Mouse (Mus musculus) hindbrain, embryonic 10.5 days (tissue): Measurements from ENCODE around the gene Myo16. TPM values are rescaled to one million over a fixed set of nuclear protein-coding genes. Genes with fewer than 3 reads are reported as not detected.

Experiments
- DNase-seq: peaks from one replicate; pipeline ENCODE4 v3.0.0-alpha.2; 2017; ENCODE audit warnings: low spot score
- H3K27ac ChIP-seq: fragments of 300-500 bp; sonication (generic); 2 replicates; pipeline ENCODE4 v1.5.1; 2016; ENCODE audit warnings: mild to moderate bottlenecking, moderate library complexity
- H3K27me3 ChIP-seq: fragments of 300-500 bp; sonication (generic); 2 replicates; pipeline ENCODE4 v1.6.1; 2016; ENCODE audit warnings: mild to moderate bottlenecking; ENCODE audit not compliant: poor library complexity, insufficient read depth, severe bottlenecking
- H3K36me3 ChIP-seq: fragments of 300-500 bp; sonication (generic); 2 replicates; pipeline ENCODE4 v1.6.1; 2016; ENCODE audit warnings: mild to moderate bottlenecking, moderate library complexity
- H3K4me1 ChIP-seq: fragments of 300-500 bp; sonication (generic); replicated peaks from 2 replicates; pipeline ENCODE4 v1.6.1; 2016; ENCODE audit warnings: mild to moderate bottlenecking
- H3K4me3 ChIP-seq: fragments of 300-500 bp; sonication (generic); 2 replicates; pipeline ENCODE4 v1.5.1; 2016; ENCODE audit warnings: mild to moderate bottlenecking, moderate library complexity
- H3K9me3 ChIP-seq: fragments of 300-500 bp; sonication (generic); 2 replicates; pipeline ENCODE4 v1.6.1; 2016; ENCODE audit warnings: mild to moderate bottlenecking, moderate library complexity
- WGBS: fragments of 180-500 bp; shearing (Covaris S2); methylation state at CpG from one replicate; pipeline ENCODE4 v1.1.7; 2016; 5-methylcytosine and 5-hydroxymethylcytosine counted together
- polyA plus RNA-seq: library from polyadenylated mRNA; unstranded; fragments of >200 nt; fragmentation: Nextera tagmentation; extraction: Ambion mirVana; gene quantifications from 2 replicates; pipeline ENCODE4 v1.2.1, GENCODE M21; 2016

Myo16 gene
- polyA plus RNA-seq, 1 experiment from 2014 or later: 2.8 TPM

GRCm38 (mm10) chr8:10409043-10409442, 255.3 kb downstream of the Myo16 start:
- Histone ChIP-seq H3K9me3 (no peaks in the 10 kb centered on the region), H3K27ac (no peak overlapping the region), H3K4me1 (no peaks in the 10 kb centered on the region), H3K27me3 (no peaks in the 10 kb centered on the region), H3K36me3 (0 out of 2 replicates have a peak, but pooled peaks cover 3% of the 10 kb centered on the region), H3K4me3 (no peak overlapping the region)
- 92% methylated on average over 9 of the region's 9 CpGs for WGBS
- DNase-seq: no peak

- no peaks in the 10 kb centered on the region for H3K9me3 ChIP-seq
- no peak overlapping the region for H3K4me3 ChIP-seq
- H3K27me3 ChIP-seq: no peaks in the 10 kb centered on the region
- 81% methylated on average over 4 of the region's 4 CpGs for whole genome bisulfite sequencing
- H3K27ac ChIP-seq: no peak overlapping the region
- H3K4me1 ChIP-seq: no peaks in the 10 kb centered on the region
- 0 out of 2 replicates have a peak, but pooled peaks cover 3% of the 10 kb centered on the region for H3K36me3 ChIP-seq
- DNase-seq: no peak
Measured at GRCm38 (mm10) chr8:10411511-10411910, 257.8 kb downstream of the Myo16 start.

GRCm38 (mm10) chr8:10413881-10414280, 260.2 kb downstream of the Myo16 start:
- 90% methylated on average over 8 of the region's 8 CpGs for WGBS
- Histone ChIP-seq H3K36me3 (no peaks in the 10 kb centered on the region), H3K27me3 (no peaks in the 10 kb centered on the region), H3K9me3 (no peaks in the 10 kb centered on the region), H3K4me3 (no peak overlapping the region), H3K27ac (no peak overlapping the region), H3K4me1 (peaks cover 3% of the 10 kb centered on the region)
- DNase-seq: no peak

GRCm38 (mm10) chr8:10414684-10415212, 261.0 kb downstream of the Myo16 start:
- Histone ChIP-seq H3K9me3 (no peaks in the 10 kb centered on the region), H3K4me1 (peaks cover 11% of the 10 kb centered on the region), H3K4me3 (no peak overlapping the region), H3K27ac (no peak overlapping the region), H3K36me3 (no peaks in the 10 kb centered on the region), H3K27me3 (no peaks in the 10 kb centered on the region)
- WGBS: 31% methylated on average over 6 of the region's 6 CpGs
- DNase-seq: peak; percentile 78

- no peaks in the 10 kb centered on the region for H3K27me3 ChIP-seq
- H3K4me3 ChIP-seq: no peak overlapping the region
- no peaks in the 10 kb centered on the region for H3K36me3 ChIP-seq
- peaks cover 13% of the 10 kb centered on the region for H3K4me1 ChIP-seq
- DNase-seq: no peak
- WGBS: 38% methylated on average over 7 of the region's 7 CpGs
- H3K9me3 ChIP-seq: no peaks in the 10 kb centered on the region
- H3K27ac ChIP-seq: no peak overlapping the region
Measured at GRCm38 (mm10) chr8:10415288-10415687, 261.6 kb downstream of the Myo16 start.

- Histone ChIP-seq H3K27me3 (no peaks in the 10 kb centered on the region), H3K27ac (no peak overlapping the region), H3K4me1 (peaks cover 13% of the 10 kb centered on the region), H3K36me3 (no peaks in the 10 kb centered on the region), H3K4me3 (no peak overlapping the region), H3K9me3 (no peaks in the 10 kb centered on the region)
- 81% methylated on average over 9 of the region's 9 CpGs for WGBS
- no peak for DNase-seq
Measured at GRCm38 (mm10) chr8:10415885-10416284, 262.2 kb downstream of the Myo16 start.

GRCm38 (mm10) chr8:10416806-10417205, 263.1 kb downstream of the Myo16 start:
- 85% methylated on average over 12 of the region's 12 CpGs for WGBS
- H3K36me3 ChIP-seq: no peaks in the 10 kb centered on the region
- no peaks in the 10 kb centered on the region for H3K9me3 ChIP-seq
- H3K4me3 ChIP-seq: no peak overlapping the region
- no peaks in the 10 kb centered on the region for H3K27me3 ChIP-seq
- peaks cover 13% of the 10 kb centered on the region for H3K4me1 ChIP-seq
- no peak for DNase-seq
- no peak overlapping the region for H3K27ac ChIP-seq

GRCm38 (mm10) chr8:10417281-10417680, 263.6 kb downstream of the Myo16 start:
- H3K27ac ChIP-seq: no peak overlapping the region
- H3K9me3 ChIP-seq: no peaks in the 10 kb centered on the region
- 93% methylated on average over 6 of the region's 6 CpGs for WGBS
- H3K4me1 ChIP-seq: peaks cover 13% of the 10 kb centered on the region
- H3K4me3 ChIP-seq: no peak overlapping the region
- no peak for DNase-seq
- no peaks in the 10 kb centered on the region for H3K27me3 ChIP-seq
- no peaks in the 10 kb centered on the region for H3K36me3 ChIP-seq

- 90% methylated on average over 8 of the region's 8 CpGs for WGBS
- no peaks in the 10 kb centered on the region for H3K9me3 ChIP-seq
- H3K27me3 ChIP-seq: no peaks in the 10 kb centered on the region
- no peak overlapping the region for H3K4me3 ChIP-seq
- no peaks in the 10 kb centered on the region for H3K36me3 ChIP-seq
- no peak for DNase-seq
- no peak overlapping the region for H3K27ac ChIP-seq
- peaks cover 13% of the 10 kb centered on the region for H3K4me1 ChIP-seq
Measured at GRCm38 (mm10) chr8:10418013-10418412, 264.3 kb downstream of the Myo16 start.

- DNase-seq: no peak
- WGBS: 67% methylated on average over 7 of the region's 7 CpGs
Measured at GRCm38 (mm10) chr8:10418971-10419370, 265.3 kb downstream of the Myo16 start.

GRCm38 (mm10) chr8:10419726-10420125, 266.0 kb downstream of the Myo16 start:
- WGBS: 79% methylated on average over 4 of the region's 4 CpGs
- no peaks in the 10 kb centered on the region for H3K27me3 ChIP-seq
- peaks cover 13% of the 10 kb centered on the region for H3K4me1 ChIP-seq
- H3K4me3 ChIP-seq: no peak overlapping the region
- no peak overlapping the region for H3K27ac ChIP-seq
- H3K36me3 ChIP-seq: no peaks in the 10 kb centered on the region
- H3K9me3 ChIP-seq: no peaks in the 10 kb centered on the region
- no peak for DNase-seq

More at GRCm38 (mm10) chr8:10418971-10419370, 265.3 kb downstream of the Myo16 start:
- H3K36me3 ChIP-seq: no peaks in the 10 kb centered on the region
- peaks cover 13% of the 10 kb centered on the region for H3K4me1 ChIP-seq
- H3K27me3 ChIP-seq: no peaks in the 10 kb centered on the region
- no peak overlapping the region for H3K27ac ChIP-seq
- no peak overlapping the region for H3K4me3 ChIP-seq
- no peaks in the 10 kb centered on the region for H3K9me3 ChIP-seq

GRCm38 (mm10) chr8:10420551-10420950, 266.8 kb downstream of the Myo16 start:
- peaks cover 13% of the 10 kb centered on the region for H3K4me1 ChIP-seq
- no peaks in the 10 kb centered on the region for H3K9me3 ChIP-seq
- no peak for DNase-seq
- H3K36me3 ChIP-seq: no peaks in the 10 kb centered on the region
- WGBS: 77% methylated on average over 6 of the region's 6 CpGs
- H3K27ac ChIP-seq: no peak overlapping the region
- H3K27me3 ChIP-seq: no peaks in the 10 kb centered on the region
- H3K4me3 ChIP-seq: no peak overlapping the region

GRCm38 (mm10) chr8:10421516-10422090, 267.9 kb downstream of the Myo16 start:
- Histone ChIP-seq H3K36me3 (no peaks in the 10 kb centered on the region), H3K27me3 (no peaks in the 10 kb centered on the region), H3K27ac (no peak overlapping the region), H3K4me1 (peaks cover 13% of the 10 kb centered on the region), H3K4me3 (no peak overlapping the region), H3K9me3 (no peaks in the 10 kb centered on the region)
- DNase-seq: no peak
- WGBS: 91% methylated on average over 9 of the region's 9 CpGs
